Mouse (Mus musculus) left cerebral cortex, adult 2 months (tissue): ENCODE data around the gene Sgcd. TPM values are rescaled to one million over a fixed set of nuclear protein-coding genes. Genes with fewer than 3 reads are reported as not detected.

ENCODE experiments used
- DNase-seq, 2 experiments: peaks; one replicate each; pipeline ENCODE4 v3.0.0; 2021 to 2022; ENCODE audit warnings: low spot score in 2 of 2, mixed read lengths in 1 of 2; ENCODE audit errors: extremely low spot score in 1 of 2
- H3K27ac ChIP-seq: fragments of 200-600 bp; 2 replicates; pipeline ENCODE4 v1.8.1; 2022
- H3K4me3 ChIP-seq: fragments of 200-600 bp; 2 replicates; pipeline ENCODE4 v1.8.1; 2022
- CTCF ChIP-seq: fragments of 200-600 bp; IDR thresholded peaks from 2 replicates; pipeline ENCODE4 v1.8.1; 2022; ENCODE audit warnings: antibody characterized with exemption, mild to moderate bottlenecking, moderate library complexity
- intact Hi-C: fragments of 180-260 bp; cut with DNase I; formaldehyde crosslinking; loops from one replicate; pipeline ENCODE4 v1.15.1; 2025
- total RNA-seq, 2 experiments: library from RNA; stranded (reverse); gene quantifications; 2 replicates each; pipeline ENCODE4 v1.2.3; 2021

Sgcd gene
- total RNA-seq, 2 experiments from 2014 or later, result 15.0 to 18.7 TPM

DNA sequence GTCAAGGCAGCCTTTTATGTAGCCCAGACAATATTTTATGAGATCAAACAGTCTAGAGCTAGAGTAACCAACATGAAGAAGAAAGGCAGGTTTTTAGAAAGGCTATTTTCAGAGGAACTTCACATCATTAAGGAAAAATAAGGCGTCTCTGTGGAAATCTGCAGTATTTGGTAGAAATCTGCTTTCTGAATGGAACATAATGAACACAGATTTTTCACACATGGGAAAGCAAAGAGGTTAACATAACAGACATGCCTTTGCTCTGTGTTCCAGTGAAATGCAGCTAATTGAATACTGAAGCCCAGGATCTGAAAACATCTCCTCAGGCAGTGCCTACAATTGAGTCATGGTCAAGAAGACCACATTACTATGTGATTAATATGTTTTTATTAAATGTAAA lies 746.4 kb downstream of the Sgcd start:
- Histone ChIP-seq H3K4me3 (no peak overlapping the region), H3K27ac (no peak overlapping the region)
- no peak for DNase-seq
- TF ChIP-seq CTCF, result no peak
- intact Hi-C loops, result no loop called here

DNA sequence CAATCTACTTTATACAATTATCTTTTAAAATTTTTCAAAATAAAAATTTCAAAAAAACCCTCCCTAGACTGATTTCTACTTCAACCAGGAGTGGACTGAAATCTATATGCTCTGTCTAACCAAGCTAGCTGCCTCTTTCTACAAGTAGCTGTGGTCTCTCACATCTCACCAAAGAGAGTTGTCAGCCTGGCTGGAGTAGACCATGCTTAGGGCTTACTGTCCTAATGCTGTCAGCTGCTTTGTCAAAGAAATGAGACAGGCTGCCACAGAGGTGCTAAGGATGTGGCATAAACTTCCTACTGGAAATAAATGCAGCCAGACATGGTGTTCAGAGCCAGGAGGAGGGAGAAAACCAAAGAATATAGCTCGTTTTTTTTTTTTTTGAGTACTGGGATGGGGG lies 760.5 kb downstream of the Sgcd start:
- no peak for TF ChIP-seq CTCF
- intact Hi-C loops, result no loop called here
- H3K27ac ChIP-seq, result no peak overlapping the region
- H3K4me3 ChIP-seq, result no peak overlapping the region
- no peak for DNase-seq

DNA sequence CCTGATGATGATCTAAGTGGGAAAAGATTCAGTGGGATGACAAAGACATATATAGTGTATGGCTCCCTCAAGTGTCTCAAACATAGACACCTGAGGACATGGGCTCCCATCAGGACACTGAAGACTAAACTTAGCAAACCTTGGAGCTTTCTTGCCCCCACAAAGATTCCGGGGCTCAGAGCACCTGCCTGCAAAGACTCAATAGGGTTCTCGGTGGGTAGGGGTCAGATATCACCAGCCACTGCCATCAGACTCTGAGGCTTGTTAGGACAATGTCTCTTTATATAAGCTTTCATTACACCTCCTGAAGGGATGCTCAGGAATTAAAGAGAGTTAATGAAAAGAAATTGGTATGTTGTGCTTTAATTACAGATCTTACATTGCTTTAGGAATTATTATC lies 764.6 kb downstream of the Sgcd start:
- DNase-seq, result no peak
- H3K4me3 ChIP-seq, result no peak overlapping the region
- TF ChIP-seq CTCF, result no peak
- intact Hi-C loops, result no loop called here
- no peak overlapping the region for H3K27ac ChIP-seq

DNA sequence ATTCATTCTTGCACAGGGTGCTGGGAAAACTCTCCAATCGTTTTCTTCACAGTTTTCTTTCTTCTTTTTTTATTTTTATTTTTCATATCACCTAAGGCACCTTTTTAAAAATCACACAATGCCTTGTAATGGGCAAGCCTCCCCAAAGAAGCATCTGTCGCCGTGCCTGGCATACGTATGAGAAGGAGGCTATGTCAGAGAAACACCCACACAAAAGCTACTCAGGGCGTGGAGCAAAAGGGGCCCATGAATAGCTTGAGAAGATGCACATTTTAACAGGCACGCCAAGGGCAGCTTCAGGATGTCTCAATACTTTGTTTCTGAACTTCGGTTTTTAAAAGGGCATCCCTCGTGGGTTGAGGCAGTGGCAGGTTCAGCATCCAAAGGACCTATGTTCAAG lies 777.2 kb downstream of the Sgcd start:
- Histone ChIP-seq H3K27ac (no peak overlapping the region), H3K4me3 (no peak overlapping the region)
- no peak for TF ChIP-seq CTCF
- DNase-seq, result no peak
- intact Hi-C loops, result no loop called here

DNA sequence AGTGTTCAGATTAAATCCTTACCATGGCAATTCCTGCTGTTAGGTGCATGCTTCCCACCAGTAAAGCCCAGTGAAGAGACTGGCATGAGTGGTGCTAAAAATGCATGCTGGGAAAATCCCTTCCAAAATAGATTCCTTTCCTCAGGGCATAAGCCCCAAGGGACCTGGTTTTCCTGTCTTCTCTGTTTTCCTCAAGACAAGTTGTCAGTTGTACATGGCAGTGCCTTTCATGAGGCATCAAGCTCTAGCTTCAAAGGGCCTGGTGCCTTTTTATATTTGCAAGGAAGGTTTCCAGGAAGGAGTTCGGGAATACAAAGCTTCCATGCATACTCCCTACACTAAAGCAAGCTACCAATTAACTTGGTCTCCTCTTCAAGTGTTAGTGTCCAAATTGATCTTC lies 782.3 kb downstream of the Sgcd start:
- no peak overlapping the region for H3K4me3 ChIP-seq
- no peak for DNase-seq
- H3K27ac ChIP-seq, result no peak overlapping the region
- intact Hi-C loops, result no loop called here
- TF ChIP-seq CTCF, result no peak

DNA sequence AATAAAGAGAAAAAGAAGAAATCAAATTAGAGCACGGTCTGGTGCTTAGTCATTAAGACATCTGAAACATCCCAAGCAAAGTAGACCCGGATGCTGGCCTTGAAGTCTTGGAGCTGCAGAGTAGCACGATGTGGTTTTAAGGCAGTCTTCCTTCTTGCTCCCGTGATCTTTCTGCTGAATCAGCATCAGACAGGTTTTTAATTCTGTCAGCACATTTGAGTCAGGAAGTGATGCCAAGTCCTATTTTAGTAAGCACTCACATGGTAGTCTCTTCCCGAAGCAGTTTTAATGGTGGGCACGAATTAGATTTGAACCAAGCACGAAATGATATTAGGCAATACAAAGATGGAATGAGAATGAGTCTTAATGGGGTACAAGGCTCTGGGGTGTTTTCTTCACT lies 789.7 kb downstream of the Sgcd start:
- intact Hi-C loops, result no loop called here
- no peak overlapping the region for H3K4me3 ChIP-seq
- no peak overlapping the region for H3K27ac ChIP-seq
- no peak for DNase-seq
- TF ChIP-seq CTCF, result no peak

DNA sequence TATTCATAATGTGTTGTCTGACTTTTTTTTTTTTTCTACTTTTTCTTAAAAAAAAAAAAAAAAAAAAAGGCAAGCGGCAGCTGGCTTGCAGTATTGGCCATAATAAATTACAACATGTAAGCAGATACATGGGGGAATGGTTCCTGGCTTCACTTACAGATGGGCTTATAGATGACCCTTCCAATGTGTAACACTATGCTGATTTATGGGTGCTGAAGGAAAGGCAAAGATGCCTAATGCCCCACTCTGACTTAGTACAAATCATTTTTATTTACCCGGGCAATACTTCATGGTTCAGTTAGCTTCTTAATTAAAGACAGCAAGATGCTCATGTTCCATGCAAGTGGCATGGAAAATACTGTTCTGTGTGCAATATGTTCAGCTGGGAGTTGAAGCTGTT lies 800.2 kb downstream of the Sgcd start:
- DNase-seq, result no peak
- intact Hi-C loops, result no loop called here
- Histone ChIP-seq H3K27ac (no peak overlapping the region), H3K4me3 (no peak overlapping the region)
- TF ChIP-seq CTCF, result no peak

DNA sequence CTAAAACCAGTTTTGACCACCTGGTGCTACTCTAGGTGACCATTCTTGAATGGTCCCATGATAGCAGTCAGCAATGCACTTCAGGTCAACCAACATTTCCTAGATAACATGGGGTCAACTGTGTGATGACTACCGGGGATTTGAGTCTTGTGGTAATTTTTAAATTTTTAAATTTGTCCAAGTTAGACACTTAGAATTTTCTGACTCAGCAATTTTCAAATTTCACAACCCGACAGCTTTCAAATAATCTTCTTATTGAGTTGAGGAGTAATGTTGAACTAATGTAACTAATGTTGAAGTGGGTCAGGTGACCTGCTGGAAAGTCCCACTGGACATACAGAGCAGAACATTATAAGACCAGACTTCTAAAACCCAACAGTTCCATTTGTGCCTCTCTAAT lies 813.8 kb downstream of the Sgcd start:
- intact Hi-C loops, result no loop called here

DNA sequence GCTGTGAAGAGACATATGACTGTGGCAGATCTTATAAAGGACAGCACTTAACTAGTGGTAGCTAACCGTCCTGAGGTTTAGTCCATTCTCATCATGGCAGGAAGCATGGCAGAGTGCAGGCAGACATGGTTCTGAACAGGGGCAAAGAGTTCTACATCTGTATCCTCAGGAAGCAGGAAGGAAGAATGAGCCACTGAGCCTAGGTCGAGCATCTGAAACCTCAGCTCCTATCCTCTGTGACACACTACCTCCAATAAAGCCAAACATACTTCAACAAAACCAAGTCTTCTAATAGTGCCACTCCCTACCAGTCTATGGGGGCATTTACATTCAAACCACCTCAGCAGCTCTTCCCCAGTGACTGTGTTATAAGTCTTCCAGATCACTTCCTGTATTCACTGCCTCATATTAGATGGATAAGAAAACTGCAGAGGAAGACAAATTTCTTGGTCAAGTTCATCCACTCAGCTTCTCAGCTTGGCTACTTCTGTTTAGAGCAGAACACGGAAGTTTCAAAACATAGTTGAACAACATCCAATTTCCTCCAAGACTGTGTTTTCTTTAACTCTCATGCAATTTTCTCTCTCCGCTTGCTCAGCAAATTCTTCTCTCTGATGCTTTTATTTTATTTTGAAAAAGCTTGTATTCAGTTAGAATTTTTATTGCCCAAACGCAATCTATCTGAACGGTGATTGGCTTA lies 817.7 kb downstream of the Sgcd start:
- no peak overlapping the region for H3K4me3 ChIP-seq
- intact Hi-C loops, result no loop called here
- no peak for DNase-seq
- no peak overlapping the region for H3K27ac ChIP-seq
- no peak for TF ChIP-seq CTCF

More for the DNA sequence above, 813.8 kb downstream of the Sgcd start:
- DNase-seq, result no peak
- H3K27ac ChIP-seq, result no peak overlapping the region
- no peak for TF ChIP-seq CTCF
- H3K4me3 ChIP-seq, result no peak overlapping the region

DNA sequence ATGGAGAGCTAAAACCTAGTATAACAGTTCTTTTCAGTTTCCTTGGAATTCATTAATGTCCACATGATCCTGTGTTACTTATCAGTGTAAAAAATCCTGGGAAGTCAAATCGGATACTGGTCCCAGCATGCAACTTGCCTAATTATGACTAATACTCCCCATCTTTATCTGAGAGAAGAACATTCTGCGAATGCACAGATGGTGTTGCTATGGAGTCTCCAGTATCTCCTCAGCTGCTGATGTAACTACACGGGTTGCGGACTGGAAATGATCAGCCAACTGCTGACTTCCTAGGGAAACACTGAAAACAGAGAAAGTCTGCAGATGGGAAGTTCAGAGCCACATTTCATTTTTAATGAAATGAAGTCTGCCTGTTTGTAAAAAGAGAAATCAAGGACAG lies 821.4 kb downstream of the Sgcd start:
- peak in 1 of 2 experiments; percentile 20 for DNase-seq
- H3K27ac ChIP-seq, result no peak overlapping the region
- TF ChIP-seq CTCF, result no peak
- intact Hi-C loops, result no loop called here
- H3K4me3 ChIP-seq, result no peak overlapping the region

DNA sequence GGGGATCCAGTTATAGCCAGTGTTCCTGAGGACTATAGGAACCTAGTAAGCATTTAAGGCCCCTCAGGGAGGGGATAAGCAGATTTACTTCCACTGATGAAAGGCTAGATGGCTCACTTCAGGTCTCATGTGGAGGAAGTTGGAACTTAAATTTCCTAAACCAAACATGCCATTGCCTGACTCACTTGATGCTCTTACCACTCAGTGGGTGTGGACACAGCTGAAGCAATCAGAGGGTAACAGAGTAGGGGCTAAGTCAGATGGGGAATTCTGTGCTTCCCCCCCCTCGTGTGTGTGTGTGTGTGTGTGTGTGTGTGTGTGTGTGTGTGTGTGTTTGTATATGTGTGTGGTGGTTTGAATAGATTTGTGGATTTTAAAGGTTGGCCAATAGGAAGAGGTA lies 830.7 kb downstream of the Sgcd start:
- Histone ChIP-seq H3K4me3 (no peak overlapping the region), H3K27ac (no peak overlapping the region)
- intact Hi-C loops, result no loop called here
- no peak for DNase-seq
- no peak for TF ChIP-seq CTCF

DNA sequence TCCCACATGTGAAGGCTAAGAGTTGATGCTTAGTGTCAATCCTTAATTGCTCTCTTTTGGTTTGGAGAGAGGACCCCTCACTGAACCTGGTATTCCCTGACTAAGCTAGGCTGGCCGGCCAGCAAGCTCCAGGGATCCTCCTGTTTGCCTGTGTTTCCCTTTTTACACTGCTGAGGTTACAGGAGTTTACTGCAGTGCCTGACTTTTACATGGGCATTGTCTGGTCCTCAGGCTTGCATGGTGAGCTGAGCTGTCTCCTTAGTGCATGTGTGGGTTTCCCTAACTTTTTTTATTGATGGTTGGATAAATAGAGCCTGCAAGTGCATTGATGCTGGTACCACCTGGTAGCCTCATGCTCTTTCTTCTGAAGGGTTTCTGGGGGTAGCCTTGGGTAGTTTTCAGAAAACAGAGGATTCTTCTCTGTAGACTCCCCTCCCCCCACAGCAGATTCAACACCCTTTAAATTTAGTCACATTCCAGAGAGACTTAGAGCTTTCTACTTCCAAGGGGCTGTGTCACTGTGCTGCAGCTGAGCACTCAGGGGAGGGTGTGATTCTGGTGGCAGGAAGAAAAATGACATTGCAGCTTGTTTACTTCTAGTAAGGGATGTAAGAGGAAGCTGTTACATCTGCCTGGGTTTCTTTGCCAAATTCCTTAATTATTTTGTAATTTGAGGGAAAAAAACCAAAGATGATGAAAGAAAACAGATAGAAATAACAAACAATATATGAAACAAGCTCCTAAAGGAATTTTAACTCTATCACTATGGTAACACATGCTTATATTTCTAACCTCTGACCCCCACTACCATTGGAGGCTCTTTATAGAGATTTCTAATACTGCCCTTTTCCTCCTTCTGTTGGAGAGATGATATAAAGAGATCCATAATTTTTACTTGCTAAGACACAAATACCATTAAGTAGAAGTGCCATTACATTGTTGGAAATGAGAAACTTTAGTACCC lies 831.8 kb downstream of the Sgcd start:
- no peak for TF ChIP-seq CTCF
- intact Hi-C loops, result no loop called here
- DNase-seq, result no peak
- Histone ChIP-seq H3K27ac (no peak overlapping the region), H3K4me3 (no peak overlapping the region)
